Mouse (Mus musculus) liver, postnatal 0 days (tissue): ENCODE measurements at regions not wholly inside any gene's neighbourhood (a gene's known extent, or its start where the extent isn't known, plus 50 kb on each side); places are given as distances from the start of the nearest gene placed in this dataset.

ENCODE experiments used
- ATAC-seq: fragments of 200-750 bp; cut with Nextera tagmentation; 2 replicates; pipeline ENCODE4 v1.8.0; 2017; ENCODE audit warnings: mild to moderate bottlenecking, moderate library complexity
- DNase-seq: peaks from one replicate; pipeline ENCODE4 v3.0.0-alpha.2; 2016
- H3K27ac ChIP-seq: fragments of 300-500 bp; sonication (generic); 2 replicates; pipeline ENCODE4 v1.5.1; 2014; ENCODE audit warnings: antibody characterized with exemption, moderate library complexity, mild to moderate bottlenecking, low read depth
- H3K27me3 ChIP-seq: fragments of 300-500 bp; sonication (generic); 2 replicates; pipeline ENCODE4 v1.6.1; 2014; ENCODE audit warnings: low read length, control low read depth, mixed read lengths; ENCODE audit not compliant: insufficient read depth
- H3K36me3 ChIP-seq: fragments of 300-500 bp; sonication (generic); replicated peaks from 2 replicates; pipeline ENCODE4 v1.6.1; 2014; ENCODE audit warnings: mild to moderate bottlenecking, control low read depth, low read length, moderate library complexity, mixed read lengths; ENCODE audit not compliant: insufficient read depth
- H3K4me1 ChIP-seq: fragments of 300-500 bp; sonication (generic); 2 replicates; pipeline ENCODE4 v1.6.1; 2014; ENCODE audit warnings: antibody characterized with exemption, mild to moderate bottlenecking, control low read depth; ENCODE audit not compliant: insufficient read depth
- H3K4me2 ChIP-seq: fragments of 300-500 bp; sonication (generic); 2 replicates; pipeline ENCODE4 v1.6.1; 2014; ENCODE audit warnings: low read depth, mild to moderate bottlenecking, low read length, moderate library complexity, mixed read lengths
- H3K4me3 ChIP-seq: fragments of 300-500 bp; sonication (generic); 2 replicates; pipeline ENCODE4 v1.5.1; 2014; ENCODE audit warnings: low read depth, low read length
- H3K9ac ChIP-seq: fragments of 300-500 bp; sonication (generic); replicated peaks from 2 replicates; pipeline ENCODE4 v1.6.1; 2014; ENCODE audit warnings: mild to moderate bottlenecking, moderate library complexity
- H3K9me3 ChIP-seq: fragments of 300-500 bp; sonication (generic); 2 replicates; pipeline ENCODE4 v1.6.1; 2016; ENCODE audit warnings: mild to moderate bottlenecking, control low read depth, low read length, mixed read lengths
- CTCF ChIP-seq: sonication (generic); IDR thresholded peaks from 2 replicates; pipeline ENCODE4 v1.5.1; 2016; ENCODE audit warnings: antibody characterized with exemption, low read depth
- EP300 ChIP-seq: IDR thresholded peaks from 2 replicates; pipeline ENCODE4 v1.6.1; 2016; ENCODE audit warnings: antibody characterized with exemption, low read depth, mild to moderate bottlenecking
- WGBS: fragments of 180-500 bp; shearing (Covaris S2); extraction: QIAGEN DNeasy Blood & Tissue Kit; methylation state at CpG from one replicate; pipeline ENCODE4 v1.1.7; 2014; ENCODE audit not compliant: insufficient replicate concordance; 5-methylcytosine and 5-hydroxymethylcytosine counted together

GRCm38 (mm10) chr17:40455920-40456319 is 63.9 kb upstream of the Esp8 start:
- H3K27me3 ChIP-seq = no peaks in the 10 kb centered on the region
- no peaks in the 10 kb centered on the region for H3K4me1 ChIP-seq
- no peak for DNase-seq
- H3K4me2 ChIP-seq = no peak overlapping the region
- no peaks in the 10 kb centered on the region for H3K36me3 ChIP-seq
- no peak overlapping the region for H3K4me3 ChIP-seq
- WGBS = 48% methylated on average over 1 of the region's 1 CpGs
- no peak for ATAC-seq
- H3K9me3 ChIP-seq = no peaks in the 10 kb centered on the region
- TF ChIP-seq CTCF (no peak), EP300 (no peak)
- H3K27ac ChIP-seq = no peak overlapping the region
- no peak overlapping the region for H3K9ac ChIP-seq

DNA sequence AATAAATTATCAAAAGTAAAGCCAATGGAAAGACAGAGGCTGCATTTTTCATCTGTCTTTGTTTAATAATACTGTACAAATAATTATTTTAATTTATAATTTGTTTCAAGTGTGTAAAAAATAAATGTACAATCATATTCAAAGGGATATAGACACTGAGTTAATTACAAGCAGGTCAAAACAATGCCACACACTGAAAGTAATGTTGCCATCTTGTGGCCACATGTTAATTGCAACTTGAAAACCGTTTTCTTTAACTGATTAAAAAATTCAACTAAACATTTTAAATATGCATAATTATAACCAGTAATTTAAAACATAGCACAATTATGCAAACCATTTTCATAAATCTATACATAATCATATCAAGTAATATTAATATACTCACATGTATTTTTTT is 89.4 kb upstream of the Esp8 start:
- no peak overlapping the region for H3K4me2 ChIP-seq
- ATAC-seq (no peak), DNase-seq (no peak)
- H3K9me3 ChIP-seq = no peaks in the 10 kb centered on the region; the same call in 1 of the 2 replicates
- no peak overlapping the region for H3K9ac ChIP-seq
- no peak for TF ChIP-seq EP300
- TF ChIP-seq CTCF = 0 out of 2 replicates have a peak, but pooled peaks have one; percentile 15
- no peaks in the 10 kb centered on the region for H3K36me3 ChIP-seq
- no peaks in the 10 kb centered on the region for H3K27me3 ChIP-seq
- no peak overlapping the region for H3K27ac ChIP-seq
- H3K4me1 ChIP-seq = no peaks in the 10 kb centered on the region
- H3K4me3 ChIP-seq = no peak overlapping the region
- WGBS = 21% methylated on average over 1 of the region's 1 CpGs

- H3K36me3 ChIP-seq = no peaks in the 10 kb centered on the region
- no peaks in the 10 kb centered on the region for H3K27me3 ChIP-seq
- DNase-seq (no peak), ATAC-seq (no peak)
- H3K27ac ChIP-seq = no peak overlapping the region
- H3K4me3 ChIP-seq = no peak overlapping the region
- no peak overlapping the region for H3K9ac ChIP-seq
- no peak for TF ChIP-seq EP300
- no peak for TF ChIP-seq CTCF
- 77% methylated on average over 11 of the region's 11 CpGs for WGBS
- H3K4me2 ChIP-seq = no peak overlapping the region
- H3K9me3 ChIP-seq = no peaks in the 10 kb centered on the region
- no peaks in the 10 kb centered on the region for H3K4me1 ChIP-seq
These were observed 99.6 kb upstream of the Crisp1 start for GRCm38 (mm10) chr17:40418651-40419050.

- DNase-seq (no peak), ATAC-seq (no peak)
- Histone ChIP-seq H3K4me1 (no peaks in the 10 kb centered on the region), H3K4me2 (no peak overlapping the region), H3K4me3 (no peak overlapping the region), H3K27me3 (no peaks in the 10 kb centered on the region), H3K36me3 (no peaks in the 10 kb centered on the region), H3K9me3 (no peaks in the 10 kb centered on the region), H3K27ac (no peak overlapping the region), H3K9ac (no peak overlapping the region)
- no peak for TF ChIP-seq CTCF
- no peak for TF ChIP-seq EP300
- WGBS = 46% methylated on average over 1 of the region's 1 CpGs
These were observed 65.6 kb upstream of the Crisp1 start for GRCm38 (mm10) chr17:40384567-40384966.

DNA sequence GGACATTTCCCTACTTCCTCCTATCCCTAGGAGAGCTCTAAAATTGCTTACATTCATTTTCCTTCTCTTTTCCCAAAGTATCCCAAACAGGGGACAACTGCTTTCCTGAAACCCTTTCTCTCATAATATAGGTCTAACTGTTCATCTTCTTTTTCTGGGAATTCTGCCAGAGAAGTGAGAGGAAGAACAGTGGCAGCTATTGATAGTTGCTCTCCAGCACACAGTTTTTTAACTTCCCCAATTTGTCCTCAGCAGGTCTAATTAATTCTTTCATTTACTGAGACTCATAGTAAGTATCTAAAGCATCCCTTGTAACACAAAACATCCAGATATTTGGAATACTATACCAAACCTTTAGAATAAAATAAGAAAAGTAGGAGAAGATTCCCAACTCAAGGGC is 53.7 kb upstream of the Crisp1 start:
- H3K27ac ChIP-seq = no peak overlapping the region
- no peaks in the 10 kb centered on the region for H3K9me3 ChIP-seq
- H3K36me3 ChIP-seq = no peaks in the 10 kb centered on the region
- H3K27me3 ChIP-seq = no peaks in the 10 kb centered on the region
- H3K9ac ChIP-seq = no peak overlapping the region
- DNase-seq = no peak
- no peaks in the 10 kb centered on the region for H3K4me1 ChIP-seq
- H3K4me2 ChIP-seq = no peak overlapping the region
- no peak for ATAC-seq
- TF ChIP-seq CTCF = no peak
- no peak for TF ChIP-seq EP300
- H3K4me3 ChIP-seq = no peak overlapping the region
